Mouse (Mus musculus) lung, adult 2 months (tissue): ENCODE results near the gene Ptprt.

Experiments
- CTCF ChIP-seq: fragments of 200-500 bp; IDR thresholded peaks from 2 replicates; pipeline ENCODE4 v1.5.1; 2011; ENCODE audit warnings: mild to moderate bottlenecking, low read length, control low read depth; ENCODE audit not compliant: insufficient read depth
- POLR2A ChIP-seq: fragments of 200-500 bp; IDR thresholded peaks from 2 replicates; pipeline ENCODE4 v1.6.1; 2011; ENCODE audit warnings: low read depth, mild to moderate bottlenecking, control low read depth, low read length, borderline replicate concordance; ENCODE audit errors: extremely low read depth

DNA sequence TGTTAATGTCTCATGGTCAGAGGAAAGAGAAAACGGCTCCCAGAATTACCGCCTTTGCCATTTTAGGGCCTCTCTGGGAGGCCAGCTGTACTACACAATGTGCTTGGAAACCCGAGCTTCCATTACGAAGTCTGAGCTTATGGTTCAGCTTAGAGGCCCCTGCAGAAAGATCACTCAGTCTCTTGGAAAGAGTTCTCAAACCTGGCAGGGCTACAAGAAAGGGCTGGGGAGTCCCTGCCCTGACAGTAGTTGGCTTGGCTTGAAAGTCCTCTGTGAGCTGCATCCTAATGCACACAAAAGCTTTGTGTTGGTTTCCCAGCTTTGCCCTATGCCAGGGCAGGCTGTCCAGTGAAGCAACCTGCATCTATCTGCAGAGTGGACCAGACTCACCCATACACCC, 269.1 kb downstream of the Ptprt start:
- TF ChIP-seq CTCF, result no peak
- TF ChIP-seq POLR2A, result no peak
